Mouse (Mus musculus) hindbrain, postnatal 0 days (tissue): Measurements from ENCODE around the gene Tuba3b. TPM values are rescaled to one million over a fixed set of nuclear protein-coding genes. Genes with fewer than 3 reads are reported as not detected.
A peak's percentile ranks its signal among the peaks of the same experiment; 100 is the strongest.

Experiments used
- ATAC-seq: fragments of 200-750 bp; cut with Nextera tagmentation; 2 replicates; pipeline ENCODE4 v1.8.0; 2017; ENCODE audit warnings: mild to moderate bottlenecking, moderate TSS enrichment, moderate library complexity
- DNase-seq: peaks from one replicate; pipeline ENCODE4 v3.0.0-alpha.2; 2015; ENCODE audit warnings: low spot score
- H3K27ac ChIP-seq: fragments of 300-500 bp; sonication (generic); 2 replicates; pipeline ENCODE4 v1.5.1; 2014; ENCODE audit warnings: mild to moderate bottlenecking
- H3K27me3 ChIP-seq: fragments of 300-500 bp; sonication (generic); 2 replicates; pipeline ENCODE4 v1.6.1; 2014; ENCODE audit warnings: low read length, mixed read lengths; ENCODE audit not compliant: insufficient read depth
- H3K36me3 ChIP-seq: fragments of 300-500 bp; sonication (generic); 2 replicates; pipeline ENCODE4 v1.6.1; 2014; ENCODE audit warnings: low read length, mixed read lengths; ENCODE audit not compliant: insufficient read depth
- H3K4me1 ChIP-seq: fragments of 300-500 bp; sonication (generic); 2 replicates; pipeline ENCODE4 v1.6.1; 2014; ENCODE audit warnings: antibody characterized with exemption, low read length, mixed read lengths; ENCODE audit not compliant: insufficient read depth
- H3K4me2 ChIP-seq: fragments of 300-500 bp; sonication (generic); 2 replicates; pipeline ENCODE4 v1.6.1; 2014; ENCODE audit warnings: low read depth, mild to moderate bottlenecking, low read length, moderate library complexity, mixed read lengths
- H3K4me3 ChIP-seq: fragments of 300-500 bp; sonication (generic); 2 replicates; pipeline ENCODE4 v1.5.1; 2014; ENCODE audit warnings: low read length
- H3K9ac ChIP-seq: fragments of 300-500 bp; sonication (generic); replicated peaks from 2 replicates; pipeline ENCODE4 v1.6.1; 2014; ENCODE audit warnings: mild to moderate bottlenecking, low read length, moderate library complexity, mixed read lengths
- H3K9me3 ChIP-seq: fragments of 300-500 bp; sonication (generic); 2 replicates; pipeline ENCODE4 v1.6.1; 2016; ENCODE audit warnings: low read length, mixed read lengths
- CTCF ChIP-seq: IDR thresholded peaks from 2 replicates; pipeline ENCODE4 v1.5.1; 2016; ENCODE audit warnings: antibody characterized with exemption, control low read depth, low read depth
- WGBS: fragments of 180-500 bp; shearing (Covaris S2); extraction: QIAGEN DNeasy Blood & Tissue Kit; methylation state at CpG from one replicate; pipeline ENCODE4 v1.1.7; 2014; 5-methylcytosine and 5-hydroxymethylcytosine counted together
- polyA plus RNA-seq: library from polyadenylated mRNA; unstranded; fragments of >200 nt; fragmentation: Nextera tagmentation; extraction: Ambion mirVana; gene quantifications from 2 replicates; pipeline ENCODE4 v1.2.1, GENCODE M21; 2015
- total RNA-seq: library from RNA; depleted of rRNA; stranded (reverse); fragments of >200 nt; gene quantifications from 2 replicates; pipeline ENCODE4 v1.2.3, GENCODE M21; 2014

Gene Tuba3b
- total and polyA plus RNA-seq, 2 experiments from 2014 or later = not detected

- no peaks in the 10 kb centered on the region for H3K36me3 ChIP-seq
- peak overlapping the region; percentile 8; the same call in 1 of the 2 replicates for H3K4me2 ChIP-seq
- peak; percentile 66 for ATAC-seq
- peak overlapping the region; percentile 37; the same call in 1 of the 2 replicates for H3K27ac ChIP-seq
- DNase-seq = peak; percentile 32
- no peak overlapping the region for H3K4me3 ChIP-seq
- 21% methylated on average over 10 of the region's 10 CpGs for WGBS
- no peaks in the 10 kb centered on the region for H3K9me3 ChIP-seq
- no peaks in the 10 kb centered on the region for H3K27me3 ChIP-seq
- H3K4me1 ChIP-seq = peaks cover 21% of the 10 kb centered on the region
- TF ChIP-seq CTCF = no peak
- H3K9ac ChIP-seq = no peak overlapping the region
These were observed 36.9 kb upstream of the Tuba3b start for GRCm38 (mm10) chr6:145578457-145579185.

GRCm38 (mm10) chr6:145579761-145580160 is 35.8 kb upstream of the Tuba3b start:
- Histone ChIP-seq H3K36me3 (no peaks in the 10 kb centered on the region), H3K27ac (no peak overlapping the region), H3K4me3 (no peak overlapping the region), H3K4me2 (no peak overlapping the region), H3K9ac (no peak overlapping the region), H3K27me3 (no peaks in the 10 kb centered on the region), H3K9me3 (no peaks in the 10 kb centered on the region), H3K4me1 (peaks cover 16% of the 10 kb centered on the region)
- 90% methylated on average over 3 of the region's 3 CpGs for WGBS
- no peak for TF ChIP-seq CTCF
- no peak for ATAC-seq
- DNase-seq = no peak

GRCm38 (mm10) chr6:145581366-145582170 is 34.0 kb upstream of the Tuba3b start:
- no peak for ATAC-seq
- no peaks in the 10 kb centered on the region for H3K36me3 ChIP-seq
- no peak overlapping the region for H3K9ac ChIP-seq
- no peaks in the 10 kb centered on the region for H3K27me3 ChIP-seq
- no peak overlapping the region for H3K4me2 ChIP-seq
- H3K27ac ChIP-seq = no peak overlapping the region
- 42% methylated on average over 10 of the region's 10 CpGs for WGBS
- peaks cover 20% of the 10 kb centered on the region for H3K4me1 ChIP-seq
- no peak for TF ChIP-seq CTCF
- DNase-seq = no peak
- H3K9me3 ChIP-seq = no peaks in the 10 kb centered on the region
- H3K4me3 ChIP-seq = no peak overlapping the region

GRCm38 (mm10) chr6:145585052-145585973 is 30.2 kb upstream of the Tuba3b start:
- Histone ChIP-seq H3K9ac (no peak overlapping the region), H3K36me3 (no peaks in the 10 kb centered on the region), H3K27me3 (no peaks in the 10 kb centered on the region), H3K4me2 (peak overlapping the region; percentile 35), H3K27ac (peak overlapping the region; percentile 32), H3K4me1 (peaks cover 12% of the 10 kb centered on the region), H3K9me3 (no peaks in the 10 kb centered on the region), H3K4me3 (no peak overlapping the region)
- DNase-seq (peak; percentile 55), ATAC-seq (peak; percentile 83)
- WGBS = 28% methylated on average over 21 of the region's 21 CpGs
- no peak for TF ChIP-seq CTCF

- no peak for TF ChIP-seq CTCF
- Histone ChIP-seq H3K4me3 (no peak overlapping the region), H3K36me3 (no peaks in the 10 kb centered on the region), H3K27ac (no peak overlapping the region), H3K9me3 (no peaks in the 10 kb centered on the region), H3K27me3 (no peaks in the 10 kb centered on the region), H3K9ac (no peak overlapping the region), H3K4me2 (no peak overlapping the region), H3K4me1 (no peaks in the 10 kb centered on the region)
- no peak for DNase-seq
- 84% methylated on average over 11 of the region's 11 CpGs for WGBS
- no peak for ATAC-seq
These were observed 24.9 kb upstream of the Tuba3b start for GRCm38 (mm10) chr6:145590501-145591293.

GRCm38 (mm10) chr6:145591578-145591977 is 24.0 kb upstream of the Tuba3b start:
- ATAC-seq = no peak
- no peaks in the 10 kb centered on the region for H3K27me3 ChIP-seq
- no peak overlapping the region for H3K4me3 ChIP-seq
- H3K36me3 ChIP-seq = no peaks in the 10 kb centered on the region
- H3K9me3 ChIP-seq = no peaks in the 10 kb centered on the region
- DNase-seq = no peak
- H3K4me2 ChIP-seq = no peak overlapping the region
- no peaks in the 10 kb centered on the region for H3K4me1 ChIP-seq
- H3K27ac ChIP-seq = no peak overlapping the region
- no peak for TF ChIP-seq CTCF
- 56% methylated on average over 1 of the region's 1 CpGs for WGBS
- no peak overlapping the region for H3K9ac ChIP-seq
